Mouse (Mus musculus): ENCODE results near the gene Atrip.

DNA sequence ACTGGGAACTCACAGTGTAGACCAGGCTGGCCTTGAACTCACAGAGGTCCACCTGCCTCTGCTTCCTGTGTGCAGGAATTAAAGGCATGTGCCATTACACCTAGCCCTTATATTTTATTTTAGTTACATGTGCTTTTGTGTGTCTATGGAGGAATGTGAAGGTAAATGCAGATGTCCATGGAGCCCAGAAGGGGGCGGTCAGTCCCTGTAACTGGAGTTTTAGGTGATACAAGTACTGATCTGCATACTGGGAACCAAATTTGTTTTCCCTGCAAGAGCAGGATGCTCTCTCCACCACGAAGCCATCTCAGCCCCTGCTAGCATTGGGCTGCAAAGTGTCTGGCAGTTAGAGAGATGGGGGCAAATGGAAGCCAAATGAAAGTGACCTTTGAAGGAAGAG is 11.0 kb upstream of the Atrip start:
- no peak for TF ChIP-seq CTCF (IDR thresholded peaks at IDR 0.05; ENCODE audit: control insufficient read depth, insufficient read depth, low read length)
- no peak for TF ChIP-seq POLR2A (IDR thresholded peaks at IDR 0.05; ENCODE audit: borderline replicate concordance, control insufficient read depth, low read depth, low read length)

All from bone marrow, adult 2 months (tissue).